Mouse (Mus musculus) left cerebral cortex, postnatal 36 days (tissue): ENCODE data around the gene Snapc5. TPM values are rescaled to one million over a fixed set of nuclear protein-coding genes. Genes with fewer than 3 reads are reported as not detected.

ENCODE experiments used
- DNase-seq, 2 experiments: peaks; one replicate each; pipeline ENCODE4 v3.0.0; 2021 to 2022; ENCODE audit warnings: low spot score in 2 of 2, mixed read lengths in 1 of 2
- intact Hi-C: fragments of 180-260 bp; cut with DNase I; formaldehyde crosslinking; loops from one replicate; pipeline ENCODE4 v1.15.1; 2025
- microRNA-seq: library from miRNA; unstranded; fragments of <30 nt; microRNA quantifications from one replicate; pipeline ENCODE4 v1.2.0, GENCODE M21; 2022
- total RNA-seq, 2 experiments: library from RNA; stranded (reverse); gene quantifications; 2 replicates each; pipeline ENCODE4 v1.2.3; 2021

Snapc5 gene
- total RNA-seq, 2 experiments from 2014 or later: 20.5 to 22.4 TPM

DNA sequence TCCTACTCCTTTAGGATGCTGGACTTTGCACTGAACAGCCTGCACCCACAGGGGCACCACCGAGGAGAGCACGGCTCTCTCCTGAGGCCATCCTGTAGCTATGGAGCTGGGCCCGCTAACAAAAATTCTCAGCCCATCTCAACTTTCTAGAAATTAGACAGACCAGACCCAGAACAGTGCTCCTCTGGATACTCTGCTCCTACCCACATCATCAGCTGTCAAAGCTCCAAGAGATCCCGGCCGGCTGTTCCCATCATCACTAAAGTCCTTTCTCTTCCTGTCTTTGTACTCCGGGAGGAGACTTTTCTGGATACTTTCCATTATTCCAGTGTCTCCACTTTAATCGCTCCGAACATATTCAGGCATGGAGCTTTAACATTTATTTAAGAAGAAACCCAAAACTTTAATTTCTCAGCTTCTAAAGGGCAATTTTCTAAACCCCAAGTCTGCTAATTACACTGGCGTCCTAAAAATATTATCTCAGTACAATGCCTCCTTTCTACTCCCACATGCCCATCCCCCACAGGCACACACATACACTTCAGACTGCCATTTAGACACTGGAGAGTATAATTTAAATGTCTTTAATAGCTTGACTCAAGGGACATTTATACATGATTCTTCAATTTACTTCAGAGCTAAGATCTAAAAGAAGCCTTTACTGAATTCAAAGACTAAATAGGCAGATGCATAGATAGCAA, 53.3 kb downstream of the Snapc5 start:
- intact Hi-C loops: no loop called here
- DNase-seq: no peak

Small RNAs within 50 kb of the gene (microRNA-seq; reads per million reads assigned to microRNA genes)
- not detected for gene Gm24106

Other genes starting within 250 kb of the Snapc5 start
- gene Smad6, start 157.2 kb upstream of the Snapc5 start, total RNA-seq: 1 to 10 TPM; 1.7 to 3.6 TPM
- gene Lctl, start 62.1 kb upstream of the Snapc5 start, total RNA-seq: not detected
- gene Zwilch, start 6.2 kb upstream of the Snapc5 start, total RNA-seq: 1 to 10 TPM; 2.7 to 4.2 TPM
- 100 to 1,000 TPM; 475 to 553 TPM for gene Rpl4, start 5.9 kb upstream of the Snapc5 start, total RNA-seq
- gene Uchl4, start 55.9 kb downstream of the Snapc5 start, total RNA-seq: 1 to 10 TPM; 2.4 to 2.7 TPM
- 100 to 1,000 TPM; 280 to 296 TPM for gene Map2k1, start 74.4 kb downstream of the Snapc5 start, total RNA-seq
- 10 to 100 TPM; 16.8 to 27.1 TPM for gene Tipin, start 102.3 kb downstream of the Snapc5 start, total RNA-seq
- gene Dis3l, start 162.0 kb downstream of the Snapc5 start, total RNA-seq: 10 to 100 TPM; 25.6 to 32.1 TPM
- gene Megf11, start 206.4 kb downstream of the Snapc5 start, total RNA-seq: 10 to 100 TPM; 12.6 to 14.6 TPM